Mouse (Mus musculus): ENCODE measurements around the gene Gm20662.

DNA sequence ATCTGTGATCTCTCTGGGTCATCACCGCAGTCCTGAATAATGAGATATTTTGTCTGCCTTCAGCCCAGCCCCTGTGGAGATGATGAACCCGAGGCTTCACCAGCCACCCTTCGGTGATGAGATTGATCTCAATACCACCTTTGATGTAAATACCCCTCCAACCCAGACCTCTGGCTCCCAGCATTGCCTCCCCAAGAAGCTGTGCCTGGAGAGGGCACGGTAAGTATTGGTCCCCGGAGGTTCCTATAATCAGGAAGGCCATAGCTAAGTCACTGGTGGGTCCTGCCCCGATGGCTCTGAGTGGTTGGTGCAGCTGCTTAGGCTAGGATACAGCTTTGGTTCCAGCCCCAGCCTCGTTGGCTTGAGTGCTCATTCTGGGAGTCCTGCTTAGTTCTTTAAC is 27.6 kb upstream of the Gm20662 start:
- TF ChIP-seq CTCF (IDR thresholded peaks at IDR 0.05; ENCODE audit: low read depth) (no peak), EP300 (optimal IDR thresholded peaks at IDR 0.05) (no peak)

All from stomach, postnatal 0 days (tissue).